Mouse (Mus musculus): ENCODE data around the gene Mgea5. TPM values are rescaled to one million over a fixed set of nuclear protein-coding genes. Genes with fewer than 3 reads are reported as not detected.

The Mgea5 gene
- polyA plus RNA-seq, 1 experiment from 2014 or later: 52.3 TPM

DNA sequence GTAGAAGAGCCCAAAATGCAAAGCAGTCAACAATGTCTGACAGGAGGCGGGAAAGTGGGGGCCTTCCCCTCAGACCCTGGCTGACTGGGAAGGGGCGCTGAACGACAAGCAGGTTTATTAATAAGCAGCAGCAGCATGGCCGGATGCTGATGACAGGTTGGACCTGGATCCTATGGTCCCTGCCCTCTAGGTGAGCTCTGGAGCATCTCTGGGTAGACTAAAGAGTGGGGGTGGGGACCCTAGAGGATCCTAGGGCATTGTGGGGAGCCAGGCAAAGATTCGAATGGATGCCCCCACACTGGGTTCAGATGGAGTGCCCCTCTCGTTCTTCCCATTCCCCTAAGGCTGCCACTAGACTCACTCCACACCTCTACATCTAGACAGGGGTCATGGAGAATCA, 8.8 kb upstream of the Mgea5 start:
- no peaks in the 10 kb centered on the region for H3K9me3 ChIP-seq (ENCODE audit: control insufficient read depth, low read length)
- 0 out of 2 replicates have a peak, but pooled peaks cover 5% of the 10 kb centered on the region for H3K4me1 ChIP-seq (ENCODE audit: control insufficient read depth, insufficient read depth, low read length)
- no peaks in the 10 kb centered on the region for H3K36me3 ChIP-seq (ENCODE audit: control insufficient read depth, insufficient read depth, low read length)
- no peak overlapping the region for H3K9ac ChIP-seq (ENCODE audit: low read depth, low read length)
- H3K4me2 ChIP-seq (ENCODE audit: low read depth, low read length): no peak overlapping the region
- no peaks in the 10 kb centered on the region for H3K27me3 ChIP-seq (replicated peaks; ENCODE audit: control insufficient read depth, insufficient read depth, low read length)
- no peak for ATAC-seq (ENCODE audit: low read depth)
- WGBS: 88% methylated on average over 6 of the region's 6 CpGs
- H3K4me3 ChIP-seq (ENCODE audit: low read depth, low read length): no peak overlapping the region
- DNase-seq (ENCODE audit: low spot score): no peak
- no peak overlapping the region for H3K27ac ChIP-seq (replicated peaks; ENCODE audit: low read depth, low read length)

DNA sequence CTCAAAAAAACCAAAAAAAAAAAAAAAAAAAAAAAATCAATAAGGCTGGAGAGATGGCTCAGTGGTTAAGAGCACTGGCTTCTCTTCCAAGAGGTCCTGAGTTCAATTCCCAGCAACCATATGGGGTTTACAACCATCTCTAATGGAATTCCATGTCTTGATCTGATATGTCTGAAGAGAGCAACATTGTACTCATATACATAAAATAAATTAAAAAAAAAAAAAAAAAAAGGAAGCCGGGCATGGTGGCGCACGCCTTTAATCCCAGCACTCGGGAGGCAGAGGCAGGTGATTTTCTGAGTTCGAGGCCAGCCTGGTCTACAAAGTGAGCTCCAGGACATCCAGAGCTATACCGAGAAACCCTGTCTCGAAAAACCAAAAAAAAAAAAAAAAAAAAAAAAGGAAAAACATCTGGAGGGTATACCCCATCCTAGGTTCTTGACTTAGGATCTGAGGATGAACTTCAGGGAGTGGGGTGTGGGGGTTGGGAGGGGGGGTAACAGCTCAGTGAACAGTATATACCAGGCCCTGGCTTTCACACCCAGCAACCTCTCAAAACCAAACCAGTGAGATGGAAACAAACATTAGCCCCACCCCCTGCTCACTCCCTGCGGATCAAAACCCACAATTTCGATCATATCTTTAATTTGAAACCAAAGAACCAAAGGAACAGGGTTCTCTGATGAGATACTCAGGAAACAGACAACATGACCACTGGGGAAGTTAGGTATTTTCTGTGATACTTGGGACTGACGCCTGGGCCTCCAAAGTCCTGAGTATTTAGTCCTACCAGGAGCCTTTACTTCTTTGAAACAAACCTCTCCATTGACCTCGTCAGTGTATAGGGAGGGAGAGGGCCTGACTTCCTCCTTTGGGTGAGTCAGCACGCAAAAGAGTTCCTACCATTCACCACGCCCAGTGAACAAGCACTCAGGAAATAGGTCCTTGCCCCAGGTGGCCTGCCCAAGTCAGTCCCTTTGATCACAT, 6.5 kb upstream of the Mgea5 start:
- no peak for ATAC-seq (ENCODE audit: low read depth)

DNA sequence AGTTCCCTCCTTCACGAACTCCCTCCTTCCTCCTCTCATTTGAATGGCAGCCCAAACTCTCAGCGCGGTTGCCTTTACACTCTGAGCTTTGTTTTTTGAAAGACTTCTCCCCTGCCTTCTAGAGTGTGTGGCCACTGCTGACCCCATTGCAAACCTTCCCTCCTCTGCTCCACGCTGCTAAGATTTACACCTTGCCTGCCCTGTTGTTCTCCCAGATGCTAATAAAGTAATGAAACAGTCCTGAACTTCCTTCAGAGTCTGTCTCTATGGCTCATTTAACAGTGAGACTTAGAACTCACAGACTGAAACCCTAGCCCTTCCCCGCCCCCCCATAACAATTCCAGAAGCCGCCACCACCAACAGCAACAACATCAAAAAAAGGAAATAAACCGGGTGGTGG, 5.7 kb upstream of the Mgea5 start:
- DNase-seq (ENCODE audit: low spot score) (no peak), ATAC-seq (ENCODE audit: low read depth) (no peak)
- H3K9me3 ChIP-seq (ENCODE audit: control insufficient read depth, low read length): no peaks in the 10 kb centered on the region
- no peaks in the 10 kb centered on the region for H3K4me1 ChIP-seq (ENCODE audit: control insufficient read depth, insufficient read depth, low read length)
- no peaks in the 10 kb centered on the region for H3K36me3 ChIP-seq (ENCODE audit: control insufficient read depth, insufficient read depth, low read length)
- H3K4me2 ChIP-seq (ENCODE audit: low read depth, low read length): no peak overlapping the region
- no peak overlapping the region for H3K4me3 ChIP-seq (ENCODE audit: low read depth, low read length)
- WGBS: 72% methylated on average over 7 of the region's 7 CpGs
- no peak overlapping the region for H3K27ac ChIP-seq (replicated peaks; ENCODE audit: low read depth, low read length)
- no peaks in the 10 kb centered on the region for H3K27me3 ChIP-seq (replicated peaks; ENCODE audit: control insufficient read depth, insufficient read depth, low read length)
- no peak overlapping the region for H3K9ac ChIP-seq (ENCODE audit: low read depth, low read length)

More for the DNA sequence above, 6.5 kb upstream of the Mgea5 start:
- no peak overlapping the region for H3K9ac ChIP-seq (ENCODE audit: low read depth, low read length)
- H3K4me2 ChIP-seq (ENCODE audit: low read depth, low read length): no peak overlapping the region
- H3K4me3 ChIP-seq (ENCODE audit: low read depth, low read length): no peak overlapping the region
- H3K9me3 ChIP-seq (ENCODE audit: control insufficient read depth, low read length): no peaks in the 10 kb centered on the region
- DNase-seq (ENCODE audit: low spot score): no peak
- no peaks in the 10 kb centered on the region for H3K27me3 ChIP-seq (replicated peaks; ENCODE audit: control insufficient read depth, insufficient read depth, low read length)
- H3K36me3 ChIP-seq (ENCODE audit: control insufficient read depth, insufficient read depth, low read length): no peaks in the 10 kb centered on the region
- H3K4me1 ChIP-seq (ENCODE audit: control insufficient read depth, insufficient read depth, low read length): no peaks in the 10 kb centered on the region
- 69% methylated on average over 13 of the region's 13 CpGs for WGBS
- H3K27ac ChIP-seq (replicated peaks; ENCODE audit: low read depth, low read length): no peak overlapping the region

DNA sequence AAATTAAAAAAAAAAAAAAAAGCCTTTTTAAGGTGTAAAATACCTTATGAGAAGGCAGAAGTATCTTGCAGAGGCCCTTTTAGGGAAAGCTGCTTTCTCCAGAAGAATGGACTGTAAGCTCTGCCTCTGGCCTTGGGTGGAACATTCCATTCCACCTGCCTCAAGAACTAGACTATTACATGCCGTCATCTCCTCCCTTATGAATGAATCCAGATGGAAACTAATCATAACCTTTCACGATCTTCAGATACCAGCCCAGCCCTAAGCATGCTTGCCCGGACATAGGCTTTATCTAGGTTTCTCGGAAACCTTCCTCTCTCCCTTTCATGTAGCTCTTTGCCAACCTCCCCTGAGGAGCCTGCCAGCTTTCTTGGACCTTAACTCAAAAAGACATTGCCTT, 4.7 kb upstream of the Mgea5 start:
- Histone ChIP-seq H3K4me1 (ENCODE audit: control insufficient read depth, insufficient read depth, low read length) (no peaks in the 10 kb centered on the region), H3K4me2 (ENCODE audit: low read depth, low read length) (no peak overlapping the region), H3K27ac (replicated peaks; ENCODE audit: low read depth, low read length) (no peak overlapping the region), H3K4me3 (ENCODE audit: low read depth, low read length) (no peak overlapping the region), H3K27me3 (replicated peaks; ENCODE audit: control insufficient read depth, insufficient read depth, low read length) (no peaks in the 10 kb centered on the region), H3K36me3 (ENCODE audit: control insufficient read depth, insufficient read depth, low read length) (no peaks in the 10 kb centered on the region), H3K9ac (ENCODE audit: low read depth, low read length) (no peak overlapping the region), H3K9me3 (ENCODE audit: control insufficient read depth, low read length) (no peaks in the 10 kb centered on the region)
- WGBS: 59% methylated on average over 4 of the region's 4 CpGs
- DNase-seq (ENCODE audit: low spot score): no peak
- no peak for ATAC-seq (ENCODE audit: low read depth)

DNA sequence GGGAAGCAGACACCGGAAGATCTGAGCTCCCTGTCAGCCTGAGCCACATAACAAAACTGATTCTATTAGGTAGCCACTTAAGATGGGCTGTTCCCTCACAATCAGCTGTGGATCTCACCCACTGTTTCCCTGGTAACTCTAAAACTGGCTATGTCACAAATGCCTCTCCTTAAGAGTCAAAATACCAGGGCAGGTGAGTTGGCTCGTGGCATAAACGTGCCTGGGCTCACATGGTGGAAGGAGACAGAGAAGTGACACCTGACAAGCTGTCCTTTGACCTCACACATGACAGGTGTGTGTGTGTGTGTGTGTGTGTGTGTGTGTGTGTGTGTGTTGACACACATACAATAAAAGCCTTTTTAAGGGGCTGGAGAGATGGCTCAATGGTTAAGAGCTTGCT, 3.8 kb upstream of the Mgea5 start:
- no peak for ATAC-seq (ENCODE audit: low read depth)
- WGBS: 58% methylated on average over 3 of the region's 3 CpGs
- Histone ChIP-seq H3K9ac (ENCODE audit: low read depth, low read length) (no peak overlapping the region), H3K27me3 (replicated peaks; ENCODE audit: control insufficient read depth, insufficient read depth, low read length) (no peaks in the 10 kb centered on the region), H3K27ac (replicated peaks; ENCODE audit: low read depth, low read length) (no peak overlapping the region), H3K4me1 (ENCODE audit: control insufficient read depth, insufficient read depth, low read length) (no peaks in the 10 kb centered on the region), H3K9me3 (ENCODE audit: control insufficient read depth, low read length) (no peaks in the 10 kb centered on the region), H3K4me3 (ENCODE audit: low read depth, low read length) (no peak overlapping the region), H3K36me3 (ENCODE audit: control insufficient read depth, insufficient read depth, low read length) (no peaks in the 10 kb centered on the region), H3K4me2 (ENCODE audit: low read depth, low read length) (no peak overlapping the region)
- DNase-seq (ENCODE audit: low spot score): no peak

DNA sequence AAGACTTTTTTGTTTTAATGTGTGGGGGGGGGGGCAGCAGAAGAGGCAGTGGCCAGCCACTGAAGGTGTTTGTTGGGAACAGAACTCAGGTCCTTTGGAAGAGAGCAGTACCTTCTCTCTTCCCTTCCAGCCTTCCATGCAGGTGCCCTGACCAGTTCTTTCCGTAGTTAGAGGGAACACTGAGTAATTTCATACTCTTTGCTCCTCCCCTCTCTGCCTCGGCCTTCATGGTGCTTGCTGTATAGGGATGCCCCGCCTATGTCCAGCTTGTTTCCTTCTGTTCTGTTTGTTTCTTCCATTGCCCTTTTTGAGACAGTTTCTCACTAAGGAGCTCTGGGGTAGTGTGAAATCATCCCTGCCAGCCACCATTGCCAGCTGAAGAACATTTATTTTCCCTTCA, 1.8 kb upstream of the Mgea5 start:
- WGBS: 49% methylated on average over 3 of the region's 3 CpGs
- no peak overlapping the region for H3K4me2 ChIP-seq (ENCODE audit: low read depth, low read length)
- peaks cover 17% of the 10 kb centered on the region for H3K4me1 ChIP-seq (ENCODE audit: control insufficient read depth, insufficient read depth, low read length)
- DNase-seq (ENCODE audit: low spot score) (no peak), ATAC-seq (ENCODE audit: low read depth) (no peak)
- H3K9ac ChIP-seq (ENCODE audit: low read depth, low read length): no peak overlapping the region
- peaks cover 6% of the 10 kb centered on the region; the same call in 1 of the 2 replicates for H3K36me3 ChIP-seq (ENCODE audit: control insufficient read depth, insufficient read depth, low read length)
- H3K27me3 ChIP-seq (replicated peaks; ENCODE audit: control insufficient read depth, insufficient read depth, low read length): no peaks in the 10 kb centered on the region
- H3K27ac ChIP-seq (replicated peaks; ENCODE audit: low read depth, low read length): no peak overlapping the region
- H3K9me3 ChIP-seq (ENCODE audit: control insufficient read depth, low read length): no peaks in the 10 kb centered on the region
- no peak overlapping the region for H3K4me3 ChIP-seq (ENCODE audit: low read depth, low read length)

DNA sequence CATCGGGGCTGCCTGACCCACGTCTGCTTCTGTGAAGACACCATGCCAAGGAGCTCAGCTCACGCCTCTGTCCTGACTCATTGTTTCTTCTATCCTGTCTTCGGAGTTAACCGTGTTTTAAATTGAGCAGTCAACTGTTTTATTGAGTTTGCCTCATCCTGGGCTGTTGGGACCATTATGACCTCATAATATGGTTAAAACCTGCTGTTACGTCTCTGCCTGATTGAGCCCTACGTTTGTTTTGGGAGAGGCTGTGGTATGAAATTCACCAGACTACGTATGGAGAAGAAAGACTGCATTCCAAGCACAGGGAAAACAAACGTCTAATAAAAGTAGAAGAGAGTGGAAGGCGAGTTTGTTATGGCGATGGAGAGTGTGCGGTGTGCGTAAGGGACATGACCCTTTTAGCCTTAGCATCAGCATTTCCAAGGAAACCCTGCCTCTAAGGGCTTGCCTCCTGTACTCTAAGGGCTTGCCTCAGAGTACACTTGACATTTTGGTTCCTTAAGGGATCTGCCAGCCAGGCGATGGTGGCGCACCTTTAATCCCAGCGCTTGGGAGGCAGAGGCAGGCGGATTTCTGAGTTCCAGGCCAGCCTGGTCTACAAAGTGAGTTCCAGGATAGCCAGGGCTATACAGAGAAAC, 418 bp upstream of the Mgea5 start:
- 28% methylated on average over 17 of the region's 17 CpGs for WGBS
- Histone ChIP-seq H3K4me3 (ENCODE audit: low read depth, low read length) (peak overlapping the region; percentile 100), H3K27me3 (replicated peaks; ENCODE audit: control insufficient read depth, insufficient read depth, low read length) (no peaks in the 10 kb centered on the region), H3K36me3 (ENCODE audit: control insufficient read depth, insufficient read depth, low read length) (peaks cover 20% of the 10 kb centered on the region), H3K4me2 (ENCODE audit: low read depth, low read length) (peak overlapping the region; percentile 73), H3K9ac (ENCODE audit: low read depth, low read length) (peak overlapping the region; percentile 70), H3K4me1 (ENCODE audit: control insufficient read depth, insufficient read depth, low read length) (peaks cover 18% of the 10 kb centered on the region), H3K27ac (replicated peaks; ENCODE audit: low read depth, low read length) (peak overlapping the region; percentile 98), H3K9me3 (ENCODE audit: control insufficient read depth, low read length) (no peaks in the 10 kb centered on the region)
- ATAC-seq (ENCODE audit: low read depth) (peak; percentile 3; the same call in 1 of the 2 replicates), DNase-seq (ENCODE audit: low spot score) (no peak)

DNA sequence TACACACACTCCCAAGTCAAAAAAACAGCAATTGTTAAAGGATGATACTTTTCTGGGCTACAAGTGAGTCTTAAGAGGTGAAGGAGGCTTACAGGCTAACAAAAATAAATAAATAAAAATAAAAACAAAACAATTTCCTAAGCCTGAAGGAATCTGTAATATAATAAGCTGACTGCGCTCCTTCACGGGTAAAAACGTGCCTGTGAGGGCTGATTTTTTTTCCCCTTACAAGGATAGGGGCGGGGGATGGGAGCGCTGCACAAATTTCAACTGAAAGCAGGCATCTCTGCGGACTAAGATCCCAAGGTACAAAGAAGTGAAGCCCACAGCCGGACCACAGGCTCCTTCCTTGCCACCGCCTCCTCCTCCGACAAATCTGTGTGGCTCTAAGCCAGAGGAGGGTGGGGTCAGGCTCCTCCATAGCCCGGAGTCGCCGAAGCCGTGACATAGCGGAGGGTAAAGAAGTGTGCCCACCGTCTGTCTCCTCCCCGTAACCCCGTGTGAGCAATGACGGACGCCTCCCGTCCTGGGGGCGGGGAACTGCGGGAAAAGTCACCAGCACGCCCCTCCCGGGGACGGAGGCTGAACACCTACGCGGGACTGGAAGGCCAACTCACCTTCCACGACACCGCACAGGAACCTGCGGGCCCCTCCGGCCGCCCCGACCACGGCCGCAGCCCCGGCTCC, 1.2 kb downstream of the Mgea5 start:
- Histone ChIP-seq H3K27me3 (replicated peaks; ENCODE audit: control insufficient read depth, insufficient read depth, low read length) (no peaks in the 10 kb centered on the region), H3K27ac (replicated peaks; ENCODE audit: low read depth, low read length) (peak overlapping the region; percentile 98), H3K9me3 (ENCODE audit: control insufficient read depth, low read length) (no peaks in the 10 kb centered on the region), H3K9ac (ENCODE audit: low read depth, low read length) (peak overlapping the region; percentile 98), H3K4me2 (ENCODE audit: low read depth, low read length) (peak overlapping the region; percentile 71), H3K4me1 (ENCODE audit: control insufficient read depth, insufficient read depth, low read length) (peaks cover 18% of the 10 kb centered on the region), H3K36me3 (ENCODE audit: control insufficient read depth, insufficient read depth, low read length) (peaks cover 36% of the 10 kb centered on the region), H3K4me3 (ENCODE audit: low read depth, low read length) (peak overlapping the region; percentile 100)
- under 1% methylated on average over 26 of the region's 36 CpGs for WGBS
- ATAC-seq (ENCODE audit: low read depth): peak; percentile 16; the same call in 1 of the 2 replicates
- peak; percentile 81 for DNase-seq (ENCODE audit: low spot score)

All from embryonic facial prominence, embryonic 14.5 days (tissue).